Mouse (Mus musculus): Measurements from ENCODE around the gene Cerk.

GRCm38 (mm10) chr15:86229088-86229487 is 43.1 kb upstream of the Cerk start:
- TF ChIP-seq POLR2A (IDR thresholded peaks at IDR 0.05; ENCODE audit: borderline replicate concordance, control insufficient read depth, low read depth, low read length) (no peak), CTCF (IDR thresholded peaks at IDR 0.05; ENCODE audit: control insufficient read depth, insufficient read depth, low read length) (no peak)

All from bone marrow, adult 2 months (tissue).